Mouse (Mus musculus) cerebellum, adult 18-20 months (tissue): ENCODE data around the gene Slc35e1.

Experiments used
- DNase-seq, 2 experiments: peaks; one replicate each; pipeline ENCODE4 v3.0.0; 2021

The Slc35e1 gene

GRCm38 (mm10) chr8:72491680-72492621 lies at the start of gene Slc35e1:
Slc35e1 (minus strand) TSS chr8:72492614.
- DNase-seq: peak in 1 of 2 experiments; percentile 34

- DNase-seq: no peak
These were observed 46.8 kb upstream of the Slc35e1 start for GRCm38 (mm10) chr8:72539234-72539633.

GRCm38 (mm10) chr8:72534888-72535287 lies 42.5 kb upstream of the Slc35e1 start:
- DNase-seq: no peak

- DNase-seq: no peak
These were observed 39.7 kb upstream of the Slc35e1 start for GRCm38 (mm10) chr8:72532103-72532502.

GRCm38 (mm10) chr8:72521888-72522287 lies 29.5 kb upstream of the Slc35e1 start:
- no peak for DNase-seq

- no peak for DNase-seq
These were observed 25.1 kb upstream of the Slc35e1 start for GRCm38 (mm10) chr8:72517421-72517988.

- DNase-seq: no peak
These were observed 20.7 kb upstream of the Slc35e1 start for GRCm38 (mm10) chr8:72513158-72513557.

- no peak for DNase-seq
These were observed 20.2 kb upstream of the Slc35e1 start for GRCm38 (mm10) chr8:72512648-72513047.

GRCm38 (mm10) chr8:72507505-72507904 lies 15.1 kb upstream of the Slc35e1 start:
- DNase-seq: no peak

- DNase-seq: peak; percentile 58 to 65
These were observed 12.4 kb upstream of the Slc35e1 start for GRCm38 (mm10) chr8:72504637-72505314.

GRCm38 (mm10) chr8:72504137-72504536 lies 11.7 kb upstream of the Slc35e1 start:
- peak; percentile 83 to 90 for DNase-seq

GRCm38 (mm10) chr8:72500521-72500931 lies 8.1 kb upstream of the Slc35e1 start:
- DNase-seq: peak; percentile 79 to 86

- DNase-seq: no peak
These were observed 7.3 kb upstream of the Slc35e1 start for GRCm38 (mm10) chr8:72499521-72500284.

- no peak for DNase-seq
These were observed 6.1 kb upstream of the Slc35e1 start for GRCm38 (mm10) chr8:72498527-72498926.

GRCm38 (mm10) chr8:72497911-72498310 lies 5.5 kb upstream of the Slc35e1 start:
- DNase-seq: no peak

GRCm38 (mm10) chr8:72496217-72496616 lies 3.8 kb upstream of the Slc35e1 start:
- no peak for DNase-seq

- DNase-seq: peak; percentile 18 to 36
These were observed 3.1 kb upstream of the Slc35e1 start for GRCm38 (mm10) chr8:72495411-72496111.

- DNase-seq: no peak
These were observed 967 bp upstream of the Slc35e1 start for GRCm38 (mm10) chr8:72493381-72493780.

- DNase-seq: peak; percentile 98 to 99
These were observed 238 bp upstream of the Slc35e1 start for GRCm38 (mm10) chr8:72492622-72493081.

- peak in 1 of 2 experiments; percentile 23 for DNase-seq
These were observed 1.4 kb downstream of the Slc35e1 start for GRCm38 (mm10) chr8:72491017-72491416.

- no peak for DNase-seq
These were observed 5.4 kb downstream of the Slc35e1 start for GRCm38 (mm10) chr8:72487014-72487413.
